Mouse (Mus musculus) heart, adult 2 months (tissue): ENCODE measurements around the gene Dtl.

ENCODE experiments used
- CTCF ChIP-seq: fragments of 200-600 bp; IDR thresholded peaks from 2 replicates; pipeline ENCODE4 v1.8.1; 2022; ENCODE audit warnings: antibody characterized with exemption, mild to moderate bottlenecking, moderate library complexity
- EP300 ChIP-seq: fragments of 200-500 bp; IDR thresholded peaks from 2 replicates; pipeline ENCODE4 v1.6.1; 2011; ENCODE audit warnings: low read depth, low read length, control low read depth; ENCODE audit not compliant: insufficient read depth

- TF ChIP-seq EP300 (no peak), CTCF (no peak)
These were observed 57.4 kb downstream of the Dtl start for GRCm38 (mm10) chr1:191517969-191518368.
